ENCODE assay signal across 8 mouse cellular contexts in genomic region chr17:24706982-24707800, GRCm38 (mm10). TPM values are rescaled to one million over a fixed set of nuclear protein-coding genes. Genes with fewer than 3 reads are reported as not detected.
A peak's percentile ranks its signal among the peaks of the same experiment; 100 is the strongest.
DNase-seq lines count a peak whose midpoint lies in the region; ATAC-seq lines count a peak whose summit lies in the region.

TSS of gene Tbl3 (minus strand) at chr17:24707660.

- peak; percentile 95 for DNase-seq in CD4-positive helper T cell, adult 2 months (ENCODE audit: low read depth, low spot score)
- DNase-seq in fibroblast of lung, adult 2 months (ENCODE audit: low read depth): peak; percentile 80
- peak; percentile 96 for DNase-seq in kidney, postnatal 14 days
- DNase-seq in liver, embryonic 13.5 days: peak; percentile 88
- DNase-seq in neural tube, embryonic 10.5 days (ENCODE audit: extremely low spot score, low spot score): peak; percentile 98

- peak within 1 kb of the TSS; percentile 84 for H3K4me2 ChIP-seq in heart, embryonic 14.5 days (ENCODE audit: low read length)
- H3K4me2 ChIP-seq in liver, embryonic 13.5 days: peak within 1 kb of the TSS; percentile 88
- peak within 1 kb of the TSS; percentile 56 for H3K4me2 ChIP-seq in stomach, embryonic 16.5 days (ENCODE audit: low read depth, low read length)

- H3K27ac ChIP-seq in brown adipose tissue, adult 24 weeks (replicated peaks; ENCODE audit: low read depth, low read length): peak within 1 kb of the TSS; percentile 70
- H3K27ac ChIP-seq in heart, embryonic 14.5 days (replicated peaks in 1 of 2; ENCODE audit: control insufficient read depth in 1 of 2, insufficient read depth in 1 of 2, low read depth in 2 of 2, low read length in 2 of 2): peak within 1 kb of the TSS; percentile 85
- peak within 1 kb of the TSS; percentile 89 for H3K27ac ChIP-seq in liver, embryonic 13.5 days
- H3K27ac ChIP-seq in stomach, embryonic 16.5 days (ENCODE audit: low read length): peak within 1 kb of the TSS; percentile 78

- no peaks in the 10 kb centered on the region for H3K27me3 ChIP-seq in heart, embryonic 14.5 days (ENCODE audit: control insufficient read depth, insufficient read depth, low read length)
- no peaks in the 10 kb centered on the region for H3K27me3 ChIP-seq in liver, embryonic 13.5 days
- no peaks in the 10 kb centered on the region for H3K27me3 ChIP-seq in stomach, embryonic 16.5 days (ENCODE audit: control insufficient read depth, insufficient read depth, low read length)

- WGBS in heart, embryonic 14.5 days: 3% methylated on average over 32 of the region's 32 CpGs
- WGBS in liver, embryonic 13.5 days (ENCODE audit: insufficient replicate concordance): 1% methylated on average over 32 of the region's 32 CpGs
- WGBS in stomach, embryonic 16.5 days: 3% methylated on average over 32 of the region's 32 CpGs

- peak within 1 kb of the TSS; percentile 72 for H3K4me3 ChIP-seq in brown adipose tissue, adult 24 weeks (ENCODE audit: insufficient read depth, low read depth, low read length)
- H3K4me3 ChIP-seq in heart, embryonic 14.5 days (ENCODE audit: control insufficient read depth in 1 of 2, insufficient read depth in 1 of 2, low read depth in 1 of 2, low read length in 2 of 2): peak within 1 kb of the TSS; percentile 70 to 82
- peak within 1 kb of the TSS; percentile 79 for H3K4me3 ChIP-seq in liver, embryonic 13.5 days (replicated peaks)
- peak within 1 kb of the TSS; percentile 78 for H3K4me3 ChIP-seq in stomach, embryonic 16.5 days (replicated peaks; ENCODE audit: low read length)

- peaks cover 35% of the 10 kb centered on the region for H3K36me3 ChIP-seq in heart, embryonic 14.5 days (ENCODE audit: control insufficient read depth, insufficient read depth, low read length)
- H3K36me3 ChIP-seq in liver, embryonic 13.5 days: peaks cover 28% of the 10 kb centered on the region
- peaks cover 18% of the 10 kb centered on the region; the same call in 1 of the 2 replicates for H3K36me3 ChIP-seq in stomach, embryonic 16.5 days (ENCODE audit: control insufficient read depth, insufficient read depth, low read length)

- peak within 1 kb of the TSS; percentile 86 for H3K9ac ChIP-seq in heart, embryonic 14.5 days (ENCODE audit: low read length)
- H3K9ac ChIP-seq in liver, embryonic 13.5 days: peak within 1 kb of the TSS; percentile 81
- peak within 1 kb of the TSS; percentile 81 for H3K9ac ChIP-seq in stomach, embryonic 16.5 days (ENCODE audit: low read length)

- 0 out of 2 replicates have a peak, but pooled peaks cover 3% of the 10 kb centered on the region for H3K4me1 ChIP-seq in brown adipose tissue, adult 24 weeks (ENCODE audit: control insufficient read depth, insufficient read depth, insufficient read length, low read length)
- H3K4me1 ChIP-seq in heart, embryonic 14.5 days (ENCODE audit: control insufficient read depth in 2 of 2, insufficient read depth in 2 of 2, low read length in 2 of 2): peaks cover 5 to 11% of the 10 kb centered on the region in 2 experiments; a peak in 3 of 4 replicates
- H3K4me1 ChIP-seq in liver, embryonic 13.5 days (replicated peaks): peaks cover 32% of the 10 kb centered on the region
- H3K4me1 ChIP-seq in stomach, embryonic 16.5 days (ENCODE audit: control insufficient read depth, insufficient read depth, low read length): peaks cover 16% of the 10 kb centered on the region; the same call in 1 of the 2 replicates

- H3K9me3 ChIP-seq in heart, embryonic 14.5 days (ENCODE audit: control insufficient read depth, low read length): no peaks in the 10 kb centered on the region
- H3K9me3 ChIP-seq in liver, embryonic 13.5 days (replicated peaks): no peaks in the 10 kb centered on the region
- H3K9me3 ChIP-seq in stomach, embryonic 16.5 days (replicated peaks; ENCODE audit: control insufficient read depth, low read length): no peaks in the 10 kb centered on the region

- ATAC-seq in heart, embryonic 14.5 days (ENCODE audit: insufficient number of reproducible peaks, insufficient read depth, low FRiP score, low read depth): peak; percentile 80
- ATAC-seq in liver, embryonic 13.5 days (ENCODE audit: low read depth): peak; percentile 83
- peak; percentile 87 for ATAC-seq in stomach, embryonic 16.5 days (ENCODE audit: insufficient read depth, low FRiP score)

RNA-seq across cellular contexts. Expression of gene Tbl3, which starts in this region (rescaled TPM):
- 19.9 TPM in 2 replicates for polyA plus RNA-seq in brown adipose tissue, adult 24 weeks (2012; ENCODE audit: insufficient read depth, insufficient read length, missing spikeins)
- 39.2 and 40.2 TPM in 2 replicates for polyA plus RNA-seq in heart, embryonic 14.5 days (2014; fragmentation: Nextera tagmentation; extraction: Ambion mirVana)
- 53.0 and 53.2 TPM in 2 replicates for polyA plus RNA-seq in liver, embryonic 13.5 days (2015; fragmentation: Nextera tagmentation; extraction: Ambion mirVana)
- 63.6 and 70.4 TPM in 2 replicates for polyA plus RNA-seq in stomach, embryonic 16.5 days (2015; fragmentation: Nextera tagmentation; extraction: Ambion mirVana)

Comparison
In these comparisons a context has a peak if more than half of its experiments do, and no peak if none do; other contexts are left out.
1. Peak in every context shown above with its lines: DNase-seq, ATAC-seq, H3K4me3 ChIP-seq and H3K27ac ChIP-seq.